Mouse (Mus musculus) 416B (cell line): ENCODE results near the gene Trpm2.
A peak's percentile ranks its signal among the peaks of the same experiment; 100 is the strongest.
"Not testable (repeated sequence)": the region's sequence is repeated elsewhere in the genome, so short reads cannot be mapped to it uniquely, and the experiment has no call there.

Experiments
- DNase-seq: peaks from one replicate; pipeline ENCODE4 v3.0.0; 2011; ENCODE audit warnings: low read depth

The Trpm2 gene

GRCm38 (mm10) chr10:77978351-77979350 lies 8.3 kb upstream of the Trpm2 start, which contains the start of gene 1810043G02Rik:
Gene 1810043G02Rik, plus strand, starts transcription at chr10:77978524.
- DNase-seq: peak; percentile 95

GRCm38 (mm10) chr10:77976458-77977150 lies 6.2 kb upstream of the Trpm2 start:
- peak; percentile 35 for DNase-seq

- DNase-seq: no peak
Measured at GRCm38 (mm10) chr10:77975653-77976052, 5.3 kb upstream of the Trpm2 start.

DNA sequence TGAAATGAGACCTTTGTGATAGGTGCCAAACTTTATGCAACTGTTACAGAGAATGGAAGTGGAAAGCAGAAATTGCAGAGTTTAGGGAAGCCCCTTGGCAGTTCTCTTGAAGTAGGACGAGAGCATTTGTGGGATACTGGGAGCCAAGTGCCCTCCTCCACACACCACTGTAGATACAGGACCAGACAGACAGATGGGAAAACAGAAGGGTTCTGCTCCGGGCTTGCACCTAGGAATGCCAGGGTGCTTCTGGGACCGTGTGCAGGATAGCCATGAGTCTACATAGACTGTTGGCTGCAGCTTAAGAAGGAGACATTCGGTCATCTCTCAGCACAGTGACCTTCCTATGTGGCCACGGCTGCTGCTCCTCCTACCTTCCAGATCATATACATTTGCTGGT lies 4.4 kb upstream of the Trpm2 start:
- no peak for DNase-seq

- DNase-seq: no peak
Measured at GRCm38 (mm10) chr10:77974323-77974722, 4.0 kb upstream of the Trpm2 start.

GRCm38 (mm10) chr10:77971709-77972553 lies 1.6 kb upstream of the Trpm2 start:
- DNase-seq: peak; percentile 73

DNA sequence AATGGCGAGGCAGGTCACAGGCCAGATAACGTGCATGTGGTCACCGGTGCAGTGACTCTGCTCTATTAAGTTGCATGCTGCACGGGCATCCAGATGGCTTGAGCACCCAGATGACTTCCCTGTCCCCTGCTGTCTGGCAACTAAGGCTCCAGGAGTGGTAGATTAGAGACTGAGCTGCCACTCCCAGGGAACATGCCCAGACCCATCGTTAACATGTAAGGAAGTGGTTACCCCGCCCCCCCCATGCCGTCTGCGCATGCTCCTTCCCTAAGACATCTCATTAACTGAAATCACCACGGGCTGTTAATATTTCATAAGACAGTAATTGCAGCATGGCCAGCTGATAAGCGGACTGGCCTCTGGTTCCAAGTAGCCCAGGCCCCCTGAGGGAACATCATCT lies 828 bp upstream of the Trpm2 start:
- DNase-seq: peak; percentile 90

DNA sequence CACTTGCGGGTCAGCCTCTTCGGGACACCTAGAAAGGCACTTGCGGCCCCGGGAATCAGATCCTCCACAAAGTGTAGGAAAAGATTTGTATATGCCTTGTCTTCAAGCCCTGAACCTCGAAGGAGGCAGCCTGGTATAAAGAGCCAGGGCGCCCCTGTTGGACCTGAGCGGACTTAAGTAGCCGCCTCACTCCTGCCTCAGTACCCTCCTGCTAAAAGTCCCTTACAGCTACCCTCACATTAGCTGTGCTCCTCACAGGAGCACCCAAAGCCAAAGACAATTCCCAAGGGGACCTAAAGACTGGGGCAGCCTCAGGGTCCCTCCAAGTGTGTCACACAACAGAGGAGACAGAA lies 414 bp downstream of the Trpm2 start:
- no peak for DNase-seq

DNA sequence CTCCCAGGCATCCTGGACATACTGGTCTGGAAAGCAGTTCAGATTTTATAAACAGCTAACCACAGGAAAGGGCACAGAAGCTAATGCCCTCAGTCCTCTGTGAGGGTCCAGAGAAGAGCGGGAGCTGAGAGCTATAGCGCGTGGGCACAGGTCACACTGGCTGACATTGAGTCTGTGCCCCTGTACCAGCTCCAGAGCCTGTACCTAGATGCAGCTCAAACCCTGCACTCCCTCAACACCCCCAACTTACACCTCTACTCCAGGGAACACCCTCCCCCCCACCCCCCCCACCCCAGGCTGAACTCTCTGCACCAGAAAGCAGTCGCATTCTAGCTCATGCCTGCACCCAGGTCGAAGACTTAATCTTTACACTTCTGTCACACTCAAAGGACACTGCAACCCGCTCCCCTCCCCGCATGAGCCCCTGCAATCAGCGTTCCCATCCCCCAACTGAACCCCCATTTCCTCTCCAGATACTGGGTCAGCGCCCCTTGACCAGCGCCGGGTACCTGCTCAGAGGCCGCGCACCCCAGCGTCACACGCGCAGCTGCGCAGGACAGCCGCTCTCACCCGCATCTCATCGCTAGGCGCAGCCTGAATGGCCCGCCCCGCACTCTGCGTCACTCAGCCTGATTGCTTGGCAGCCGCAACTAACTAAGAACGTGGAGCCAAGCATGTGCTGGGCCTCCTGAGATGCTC lies 940 bp downstream of the Trpm2 start:
- no peak for DNase-seq

DNA sequence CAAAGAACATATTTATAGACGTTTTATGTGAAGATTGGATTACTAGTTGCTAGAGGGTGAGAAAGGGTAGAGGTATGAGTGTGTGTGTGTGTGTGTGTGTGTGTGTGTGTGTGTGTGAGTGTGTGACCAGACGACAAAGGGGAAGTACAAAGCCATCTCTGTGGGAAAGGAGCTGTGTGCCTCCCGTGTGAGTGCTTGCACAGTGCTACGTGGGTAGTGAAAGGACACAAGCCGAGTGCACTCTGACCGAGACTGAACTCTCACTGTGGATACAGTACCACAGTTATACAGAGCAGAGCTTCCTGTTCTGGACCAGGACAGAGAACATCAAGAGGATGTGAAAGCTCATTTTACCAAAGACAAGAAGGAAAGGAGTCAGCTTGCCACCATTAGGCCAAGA lies 6.4 kb downstream of the Trpm2 start:
- DNase-seq: peak; percentile 51

GRCm38 (mm10) chr10:77962725-77963124 lies 7.6 kb downstream of the Trpm2 start:
- DNase-seq: peak; percentile 86

GRCm38 (mm10) chr10:77950468-77950867 lies 19.9 kb downstream of the Trpm2 start:
- DNase-seq: not testable (repeated sequence)

- peak; percentile 36 for DNase-seq
Measured at GRCm38 (mm10) chr10:77939685-77940084, 30.7 kb downstream of the Trpm2 start.

DNA sequence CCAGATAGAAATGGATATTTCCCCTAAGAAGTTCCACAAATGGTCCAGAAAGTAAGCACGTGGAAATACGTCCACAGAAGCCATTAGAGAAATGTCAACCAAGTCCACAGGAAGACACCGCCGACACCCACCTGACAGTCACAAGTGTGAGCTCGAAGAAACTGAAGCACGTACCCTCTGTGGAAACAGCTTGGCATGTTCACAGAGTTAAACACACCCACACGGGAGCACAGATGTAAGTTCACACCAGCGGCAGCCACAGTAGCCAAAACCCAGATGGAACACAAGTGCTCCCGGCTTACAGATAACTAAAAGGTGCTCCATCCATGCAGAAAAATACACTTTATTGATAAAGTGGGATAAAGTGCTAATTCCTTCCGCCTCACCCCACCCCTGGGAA lies 43.0 kb downstream of the Trpm2 start:
- no peak for DNase-seq

DNA sequence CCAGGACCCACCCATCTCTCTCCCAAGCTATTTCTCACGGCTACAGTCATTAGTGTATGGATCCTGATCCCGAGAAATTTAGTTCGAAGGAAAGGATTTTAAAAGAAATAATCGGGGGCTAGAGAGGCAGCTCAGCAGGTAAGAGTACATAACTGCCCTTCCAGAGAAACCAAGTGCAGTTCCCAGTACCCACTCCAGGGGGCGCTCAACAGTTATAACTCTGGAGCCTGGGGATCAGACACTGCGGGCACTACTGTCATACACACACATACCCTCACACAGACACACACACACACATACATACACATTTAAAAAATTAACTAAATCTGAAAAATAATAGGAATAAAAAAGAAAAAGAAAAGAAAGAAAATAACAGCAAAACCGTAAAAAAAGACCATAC lies 44.2 kb downstream of the Trpm2 start:
- DNase-seq: peak; percentile 57

- peak; percentile 4 for DNase-seq
Measured at GRCm38 (mm10) chr10:77922681-77923080, 47.7 kb downstream of the Trpm2 start.

DNA sequence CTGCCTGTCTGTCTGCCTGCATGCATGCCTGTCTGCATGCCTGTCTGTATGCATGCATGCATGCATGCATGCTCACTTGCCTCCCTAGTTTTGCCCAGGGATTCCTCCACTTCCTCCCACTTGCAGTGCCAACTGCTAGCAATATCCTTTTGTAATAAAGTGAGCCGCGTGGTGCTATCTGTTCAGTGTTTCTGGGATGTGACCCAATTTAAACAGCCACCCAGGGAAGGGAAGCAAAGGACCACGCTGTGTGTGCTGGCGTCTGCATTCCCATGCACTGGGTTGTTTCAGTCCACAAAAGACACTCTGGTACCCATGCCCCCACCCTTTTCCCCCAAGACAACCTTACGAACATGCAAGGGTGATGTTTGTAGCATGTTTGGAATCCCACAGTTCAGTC lies 49.4 kb downstream of the Trpm2 start:
- no peak for DNase-seq

DNA sequence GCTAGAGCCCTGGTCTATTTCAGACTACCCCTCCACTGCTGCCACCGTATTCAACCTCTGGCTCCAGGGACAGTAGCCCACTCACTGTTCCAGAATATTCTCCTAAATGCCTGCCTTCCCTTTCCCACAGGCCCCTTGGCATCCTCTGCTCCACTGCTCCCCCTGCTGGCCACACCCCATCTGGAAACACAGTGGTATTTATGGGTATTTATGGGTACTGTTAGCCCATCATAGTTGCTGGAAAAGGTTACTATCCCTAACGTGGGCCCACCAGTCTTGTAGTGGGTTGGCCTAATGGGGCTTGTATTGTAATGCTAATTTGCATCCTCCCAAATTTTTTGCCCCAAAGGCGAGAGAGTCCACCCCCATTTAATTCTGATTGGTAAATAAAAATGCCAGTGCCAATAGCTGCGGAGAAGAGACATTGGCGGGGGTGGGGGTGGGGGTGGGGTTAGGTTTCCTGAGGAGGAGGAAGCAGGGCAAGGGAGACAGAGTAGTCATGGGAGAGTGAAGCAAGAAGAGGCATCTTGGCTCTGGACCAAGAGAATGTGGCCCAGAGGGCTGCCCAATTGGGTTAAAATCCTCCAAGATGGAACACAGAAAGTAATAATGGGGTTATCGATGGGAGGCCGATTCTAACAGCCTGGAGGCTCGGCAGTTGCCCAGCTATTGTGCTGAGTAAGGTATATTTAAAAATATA lies 53.6 kb downstream of the Trpm2 start:
- peak; percentile 50 for DNase-seq

- DNase-seq: no peak
Measured at GRCm38 (mm10) chr10:77913292-77913691, 57.1 kb downstream of the Trpm2 start.

GRCm38 (mm10) chr10:77912605-77913004 lies 57.8 kb downstream of the Trpm2 start:
- no peak for DNase-seq
